Mouse (Mus musculus) megakaryocyte, embryonic 14.5 days (primary cell): ENCODE measurements around the gene Bcar3.

Source experiments
- FLI1 ChIP-seq: IDR thresholded peaks from 2 replicates; pipeline ENCODE4 v1.6.1; 2012; ENCODE audit warnings: low read length, inconsistent platforms, mixed read lengths
- GATA1 ChIP-seq: IDR thresholded peaks from 3 replicates; pipeline ENCODE4 v1.6.1; 2012; ENCODE audit warnings: mixed read lengths, low read length, inconsistent platforms, borderline replicate concordance

DNA sequence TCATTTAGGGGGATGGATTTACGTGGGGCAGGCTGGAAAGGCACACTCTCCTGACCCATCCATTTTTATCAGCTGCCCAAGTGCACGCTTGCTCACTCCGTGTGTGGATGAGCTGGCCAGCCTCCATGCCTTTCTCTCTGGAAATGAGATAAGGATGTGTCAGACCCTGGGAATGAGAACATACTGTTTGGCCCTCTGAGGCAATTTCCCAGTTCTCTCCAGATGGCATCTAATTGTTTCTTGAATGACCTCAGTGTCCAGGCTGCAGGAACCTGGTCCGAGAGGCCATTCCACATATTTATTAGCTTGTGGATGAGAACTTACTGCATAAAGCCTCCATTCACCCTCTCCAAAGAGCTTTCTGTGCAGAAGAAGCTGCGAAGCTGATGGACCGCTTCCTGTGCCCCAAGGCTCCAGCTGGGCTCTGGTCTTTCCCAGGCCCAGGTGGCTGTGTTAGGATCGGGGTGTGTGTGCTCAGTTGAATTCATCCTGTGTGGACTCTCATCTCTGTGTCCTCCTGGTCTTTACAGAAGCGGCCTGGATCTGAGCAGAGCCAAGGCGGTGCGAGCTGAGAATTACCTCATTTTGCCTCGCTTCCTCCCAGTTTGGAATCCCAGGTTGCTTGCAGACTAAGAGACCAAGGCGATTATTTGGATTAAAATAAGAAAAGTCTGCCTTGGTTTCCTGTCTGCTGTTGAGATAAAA lies 177.2 kb downstream of the Bcar3 start:
- no peak for TF ChIP-seq GATA1
- no peak for TF ChIP-seq FLI1
